Mouse (Mus musculus) brain, adult 10 weeks (tissue): ENCODE data around the gene Apool. TPM values are rescaled to one million over a fixed set of nuclear protein-coding genes. Genes with fewer than 3 reads are reported as not detected.

Experiments used
- polyA plus RNA-seq: library from polyadenylated mRNA; stranded (reverse); fragments of 350-450 nt; fragmentation: Illumina TruSeq; extraction: RNeasy Lipid Tissue Mini Kit (QIAGEN cat#74804); gene quantifications from one replicate; pipeline ENCODE4 v1.2.3, GENCODE M21; 2015; ENCODE audit warnings: low read depth, low replicate concordance

Apool gene
- 7.5 TPM for polyA plus RNA-seq

DNA sequence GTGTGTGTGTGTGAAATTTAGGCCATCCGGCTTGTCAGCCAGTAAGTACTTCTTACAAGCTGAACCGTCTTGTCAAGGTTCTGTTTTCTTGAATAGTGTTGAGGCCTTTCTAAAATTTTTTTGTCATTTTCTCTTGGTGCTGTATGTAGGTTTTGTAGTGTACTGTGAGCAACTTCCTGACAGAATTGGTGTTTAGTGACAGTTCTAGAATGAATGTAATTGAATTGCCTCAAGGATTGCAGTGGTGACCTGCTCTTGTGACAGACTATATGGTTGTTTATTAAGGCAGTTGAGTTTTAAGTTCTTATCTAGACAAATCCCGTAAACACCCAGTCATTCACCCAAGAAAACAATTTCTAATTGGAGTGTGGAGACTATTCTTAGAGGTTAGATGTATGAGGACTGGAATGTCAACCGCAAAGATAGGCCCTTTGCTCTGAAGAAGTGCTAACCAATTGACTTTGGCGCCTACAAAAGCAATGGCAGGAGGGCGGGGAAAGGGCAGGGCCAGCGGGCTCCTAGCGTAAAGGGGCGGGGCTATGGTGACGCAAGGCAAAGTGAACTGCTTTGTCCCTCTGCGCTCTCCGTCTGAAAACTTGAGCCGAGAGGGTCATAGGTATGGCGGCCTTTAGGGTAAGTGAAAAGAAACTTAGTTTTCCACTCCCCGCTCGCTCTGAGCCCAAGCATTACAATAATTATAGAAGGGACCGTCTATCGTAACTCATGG is at the start of gene Apool:
Apool (plus strand) TSS at position 531 of the 727 bp plus-strand sequence.

DNA sequence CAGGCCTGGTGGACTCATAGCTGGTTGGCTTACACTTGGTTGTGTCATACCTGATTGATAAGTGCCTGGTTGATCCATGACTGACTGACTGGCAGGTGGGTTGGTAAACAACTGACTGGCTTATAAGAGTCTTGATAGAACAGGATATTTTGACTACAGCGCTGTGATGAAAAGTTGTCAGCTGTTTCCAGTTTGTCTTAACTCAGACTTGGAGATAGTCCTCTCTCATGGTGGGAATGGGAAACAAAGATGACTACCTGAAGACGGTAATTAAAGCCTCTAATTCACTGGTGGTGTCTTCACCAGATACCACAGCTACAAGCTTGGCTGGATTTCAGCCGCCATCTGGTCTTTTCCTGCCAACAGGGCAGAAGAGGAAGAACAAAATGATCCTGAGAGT is 95.5 kb downstream of the Apool start, which contains the start of gene Satl1:
Satl1 (minus strand) TSS at position 101 of the 400 bp plus-strand sequence.

Other genes with a start within 250 kb of the Apool start
- gene 4933403O08Rik, start 72.3 kb upstream of the Apool start, polyA plus RNA-seq, result not detected
- not detected for gene Satl1, start 95.4 kb downstream of the Apool start, polyA plus RNA-seq
- not detected for gene 2010106E10Rik, start 183.9 kb downstream of the Apool start, polyA plus RNA-seq